Mouse (Mus musculus) liver (tissue): ENCODE data around the gene Serpina11.

ENCODE experiments used
- DNase-seq: peaks from one replicate; pipeline ENCODE4 v3.0.0-alpha.2; 2020; ENCODE audit warnings: mixed read lengths

The Serpina11 gene

GRCm38 (mm10) chr12:103989857-103990256 lies at the start of gene Serpina11:
TSS of gene Serpina11 (minus strand) at chr12:103989957.
- DNase-seq = no peak

GRCm38 (mm10) chr12:104038181-104038580 lies 48.4 kb upstream of the Serpina11 start:
- no peak for DNase-seq

- DNase-seq = no peak
Measured at GRCm38 (mm10) chr12:104033752-104034151, 44.0 kb upstream of the Serpina11 start.

- peak; percentile 7 for DNase-seq
Measured at GRCm38 (mm10) chr12:104029986-104030385, 40.2 kb upstream of the Serpina11 start.

GRCm38 (mm10) chr12:104015280-104015679 lies 25.5 kb upstream of the Serpina11 start:
- no peak for DNase-seq

- DNase-seq = no peak
Measured at GRCm38 (mm10) chr12:104013620-104014019, 23.9 kb upstream of the Serpina11 start, which contains the start of gene Serpina9. TSS of gene Serpina9 (minus strand) at chr12:104013755.

GRCm38 (mm10) chr12:104004689-104005088 lies 14.9 kb upstream of the Serpina11 start:
- DNase-seq = no peak

- no peak for DNase-seq
Measured at GRCm38 (mm10) chr12:104003238-104003612, 13.5 kb upstream of the Serpina11 start.

GRCm38 (mm10) chr12:104002569-104003237 lies 12.9 kb upstream of the Serpina11 start:
- DNase-seq = no peak

GRCm38 (mm10) chr12:104000594-104000993 lies 10.8 kb upstream of the Serpina11 start:
- no peak for DNase-seq

- no peak for DNase-seq
Measured at GRCm38 (mm10) chr12:103999611-104000010, 9.9 kb upstream of the Serpina11 start.

GRCm38 (mm10) chr12:103996513-103996912 lies 6.8 kb upstream of the Serpina11 start:
- no peak for DNase-seq

GRCm38 (mm10) chr12:103995292-103996072 lies 5.7 kb upstream of the Serpina11 start:
- DNase-seq = peak; percentile 48

- DNase-seq = no peak
Measured at GRCm38 (mm10) chr12:103992945-103993344, 3.2 kb upstream of the Serpina11 start.

- no peak for DNase-seq
Measured at GRCm38 (mm10) chr12:103989514-103989767, 316 bp downstream of the Serpina11 start.

- DNase-seq = peak; percentile 46
Measured at GRCm38 (mm10) chr12:103988754-103989513, 823 bp downstream of the Serpina11 start.

- DNase-seq = no peak
Measured at GRCm38 (mm10) chr12:103985868-103986267, 3.9 kb downstream of the Serpina11 start.

- peak; percentile 40 for DNase-seq
Measured at GRCm38 (mm10) chr12:103984935-103985334, 4.8 kb downstream of the Serpina11 start.

GRCm38 (mm10) chr12:103981646-103982360 lies 8.0 kb downstream of the Serpina11 start:
- no peak for DNase-seq

- no peak for DNase-seq
Measured at GRCm38 (mm10) chr12:103978294-103978693, 11.5 kb downstream of the Serpina11 start.

- peak; percentile 31 for DNase-seq
Measured at GRCm38 (mm10) chr12:103977846-103978245, 11.9 kb downstream of the Serpina11 start.

- no peak for DNase-seq
Measured at GRCm38 (mm10) chr12:103977060-103977459, 12.7 kb downstream of the Serpina11 start.

GRCm38 (mm10) chr12:103971080-103971479 lies 18.7 kb downstream of the Serpina11 start:
- DNase-seq = no peak
